Mouse (Mus musculus) ES-E14 (cell line): ENCODE results near the gene Eif2ak4.

Source experiments
- HCFC1 ChIP-seq: IDR thresholded peaks from 2 replicates; pipeline ENCODE4 v1.6.1; 2012; ENCODE audit warnings: low read length, inconsistent platforms, borderline replicate concordance; ENCODE audit not compliant: insufficient read depth
- MAFK ChIP-seq: IDR thresholded peaks from 2 replicates; pipeline ENCODE4 v1.6.1; 2014; ENCODE audit warnings: mild to moderate bottlenecking, low read depth, low read length, inconsistent platforms; ENCODE audit not compliant: insufficient read depth
- ZC3H11A ChIP-seq: IDR thresholded peaks from 2 replicates; pipeline ENCODE4 v1.6.1; 2012; ENCODE audit warnings: low read depth, mild to moderate bottlenecking, inconsistent platforms, low read length, borderline replicate concordance

DNA sequence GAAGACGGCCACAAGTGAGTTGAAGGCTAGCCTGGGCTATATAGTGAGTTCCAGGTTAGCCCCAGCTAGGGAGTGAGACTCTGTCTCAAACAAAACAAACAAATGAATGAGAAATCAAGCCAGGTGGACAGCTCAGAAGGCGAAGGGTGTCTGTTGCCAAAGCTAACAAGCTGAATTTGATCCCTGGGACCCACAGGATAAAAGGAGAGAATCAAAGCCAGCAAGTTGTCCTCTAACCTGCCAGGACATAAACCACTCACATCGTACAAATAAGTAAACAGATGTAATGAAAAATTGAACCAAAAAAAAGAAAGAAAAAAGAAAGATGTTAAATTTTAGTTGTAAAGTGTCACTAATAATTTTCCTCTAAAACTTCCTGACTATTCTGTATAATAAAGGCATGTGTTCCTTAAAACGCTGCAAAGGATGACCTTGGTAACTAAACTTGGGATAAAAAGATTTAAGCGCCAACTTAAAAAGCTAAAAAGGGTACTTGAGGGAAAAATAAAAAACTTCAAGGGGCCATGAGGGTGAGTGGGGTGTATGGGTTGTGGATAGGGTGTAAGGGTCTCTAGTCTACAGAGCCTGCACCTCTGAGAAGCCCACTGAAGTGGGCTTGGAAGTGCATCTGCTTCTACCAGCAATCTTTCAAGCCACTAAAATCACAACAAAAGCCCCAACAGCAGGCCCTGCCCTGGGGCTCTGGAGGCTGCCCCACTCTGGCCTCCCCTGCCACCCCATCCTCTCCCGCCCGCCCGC is 121.4 kb downstream of the Eif2ak4 start:
- TF ChIP-seq ZC3H11A (no peak), HCFC1 (no peak), MAFK (no peak)
